Mouse (Mus musculus) testis, adult 2 months (tissue): ENCODE results near the gene Grin2a. TPM values are rescaled to one million over a fixed set of nuclear protein-coding genes. Genes with fewer than 3 reads are reported as not detected.
A peak's percentile ranks its signal among the peaks of the same experiment; 100 is the strongest.

Source experiments
- H3K27ac ChIP-seq: fragments of 200-500 bp; 2 replicates; pipeline ENCODE4 v1.5.1; 2012; ENCODE audit warnings: low read depth, low read length; ENCODE audit not compliant: control insufficient read depth, insufficient read depth
- H3K27me3 ChIP-seq: fragments of 200-500 bp; 2 replicates; pipeline ENCODE4 v1.6.1; 2012; ENCODE audit warnings: mild to moderate bottlenecking, low read length, moderate library complexity; ENCODE audit not compliant: control insufficient read depth, insufficient read depth
- H3K36me3 ChIP-seq: fragments of 200-500 bp; 2 replicates; pipeline ENCODE4 v1.6.1; 2012; ENCODE audit warnings: mild to moderate bottlenecking, low read length; ENCODE audit not compliant: control insufficient read depth, insufficient read depth
- H3K4me1 ChIP-seq: fragments of 200-500 bp; 2 replicates; pipeline ENCODE4 v1.6.1; 2012; ENCODE audit warnings: low read length; ENCODE audit not compliant: control insufficient read depth, insufficient read depth
- H3K4me3 ChIP-seq: fragments of 200-500 bp; 2 replicates; pipeline ENCODE4 v1.5.1; 2012; ENCODE audit warnings: low read depth, mild to moderate bottlenecking, low read length, moderate library complexity, mixed read lengths; ENCODE audit not compliant: control insufficient read depth
- CTCF ChIP-seq: fragments of 200-500 bp; IDR thresholded peaks from 2 replicates; pipeline ENCODE4 v1.5.1; 2012; ENCODE audit warnings: low read depth, mild to moderate bottlenecking, inconsistent platforms, low read length, moderate library complexity; ENCODE audit not compliant: control insufficient read depth, insufficient read depth, insufficient replicate concordance
- POLR2A ChIP-seq: fragments of 200-500 bp; IDR thresholded peaks from 2 replicates; pipeline ENCODE4 v1.6.1; 2012; ENCODE audit warnings: low read depth, mild to moderate bottlenecking, inconsistent platforms, low read length, moderate library complexity; ENCODE audit not compliant: control insufficient read depth
- polyA plus RNA-seq: library from polyadenylated mRNA; depleted of rRNA; stranded (reverse); fragments of >200 nt; gene quantifications from 2 replicates; pipeline ENCODE4 v1.2.3, GENCODE M21; 2012; rRNA removed

Grin2a gene
- polyA plus RNA-seq, 1 experiment, result 0.27 TPM

DNA sequence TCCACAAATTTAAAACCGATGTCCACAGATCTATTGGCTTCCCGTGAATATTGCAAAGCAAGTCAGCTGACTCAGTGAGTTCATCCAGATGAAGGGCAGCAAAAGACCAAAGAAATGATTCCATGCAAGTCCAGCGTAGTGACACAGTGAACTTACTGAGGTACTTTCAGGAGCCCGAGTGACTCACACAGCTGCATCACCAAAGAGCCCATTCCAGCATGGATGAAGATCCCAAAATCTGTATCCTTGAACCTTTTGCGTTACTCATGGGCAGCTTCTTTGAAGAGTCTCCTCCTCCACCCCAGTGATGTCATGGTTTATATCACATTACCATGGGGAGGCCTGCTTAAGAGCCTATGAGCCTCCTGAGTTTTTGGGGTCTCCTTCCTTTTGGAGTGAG is 460.2 kb downstream of the Grin2a start:
- no peaks in the 10 kb centered on the region for H3K36me3 ChIP-seq
- H3K27ac ChIP-seq, result no peak overlapping the region
- no peak for TF ChIP-seq CTCF
- no peak for TF ChIP-seq POLR2A
- no peaks in the 10 kb centered on the region for H3K4me1 ChIP-seq
- no peak overlapping the region for H3K4me3 ChIP-seq
- H3K27me3 ChIP-seq, result no peaks in the 10 kb centered on the region

DNA sequence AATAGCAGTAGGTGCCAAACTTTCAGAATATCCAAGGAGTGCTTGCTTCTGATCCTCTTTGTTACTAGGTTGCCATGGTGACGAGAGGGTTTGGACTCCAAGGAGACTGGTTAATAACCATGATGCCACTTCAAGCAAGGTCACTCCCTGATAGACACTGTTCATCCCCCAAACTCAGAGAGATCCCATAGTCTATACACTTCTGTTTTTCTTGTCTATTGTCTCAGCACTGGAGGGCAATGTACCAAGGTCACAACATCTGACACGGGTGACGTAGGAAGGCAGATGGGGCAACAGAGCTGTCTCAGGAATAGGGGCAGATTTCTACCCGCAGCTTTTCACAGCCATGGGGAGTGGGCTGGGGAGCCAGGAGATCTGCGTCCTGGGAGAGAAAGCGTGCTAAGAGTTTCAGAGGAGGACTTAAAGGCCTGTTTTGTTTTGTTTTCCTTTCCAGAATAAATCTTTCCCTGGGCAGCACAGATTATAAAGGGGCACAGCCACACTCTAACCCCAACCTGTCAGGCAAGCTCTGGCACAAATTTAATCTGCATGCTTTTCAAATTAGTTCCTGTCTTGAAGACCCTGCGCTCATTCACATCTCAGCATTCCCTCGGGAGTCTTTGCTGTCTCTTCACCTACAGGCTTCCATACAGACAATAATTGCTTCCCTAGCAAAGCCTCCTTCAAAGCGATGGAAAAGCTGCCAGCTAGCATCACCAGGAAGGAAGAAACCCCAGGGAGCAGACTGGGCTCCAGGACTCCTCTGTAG is 461.6 kb downstream of the Grin2a start:
- no peak overlapping the region for H3K27ac ChIP-seq
- H3K27me3 ChIP-seq, result no peaks in the 10 kb centered on the region
- TF ChIP-seq POLR2A, result no peak
- TF ChIP-seq CTCF, result no peak

DNA sequence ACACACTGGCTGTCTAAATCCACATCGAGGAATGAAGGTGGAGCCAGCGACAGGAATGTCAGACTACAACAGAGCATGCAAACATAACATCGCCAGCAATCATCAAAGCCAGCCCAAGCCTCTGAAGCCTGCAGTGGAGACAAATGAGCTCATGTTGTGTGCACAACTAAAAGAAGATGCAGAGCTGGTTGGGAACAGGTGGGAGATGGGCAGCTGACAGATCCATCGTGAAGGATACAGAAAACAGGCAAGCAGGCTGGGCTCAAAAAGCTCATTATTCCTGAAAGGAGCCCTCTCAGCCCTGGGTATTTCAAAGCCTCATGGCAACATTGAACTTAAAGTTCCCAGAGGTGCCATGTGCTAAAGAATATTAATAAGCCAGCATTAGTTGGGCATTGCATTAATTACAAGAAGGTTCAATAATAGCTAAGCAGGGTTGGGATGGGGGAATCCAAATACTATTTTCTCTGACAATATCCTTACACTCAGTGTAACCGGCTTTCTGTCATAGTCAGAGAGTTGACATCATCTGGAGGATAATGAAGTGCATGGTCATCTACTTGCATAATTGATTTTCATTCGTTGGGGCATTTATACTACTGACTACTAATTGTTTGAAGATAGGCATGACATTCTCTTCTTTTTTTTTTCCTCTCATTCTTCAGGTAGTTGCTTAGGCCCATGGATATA is 462.4 kb downstream of the Grin2a start:
- Histone ChIP-seq H3K4me1 (no peaks in the 10 kb centered on the region), H3K27ac (no peak overlapping the region), H3K36me3 (no peaks in the 10 kb centered on the region), H3K27me3 (no peaks in the 10 kb centered on the region), H3K4me3 (no peak overlapping the region)
- no peak for TF ChIP-seq CTCF
- no peak for TF ChIP-seq POLR2A

More for the DNA sequence above, 461.6 kb downstream of the Grin2a start:
- H3K36me3 ChIP-seq, result no peaks in the 10 kb centered on the region
- H3K4me3 ChIP-seq, result no peak overlapping the region
- H3K4me1 ChIP-seq, result no peaks in the 10 kb centered on the region

DNA sequence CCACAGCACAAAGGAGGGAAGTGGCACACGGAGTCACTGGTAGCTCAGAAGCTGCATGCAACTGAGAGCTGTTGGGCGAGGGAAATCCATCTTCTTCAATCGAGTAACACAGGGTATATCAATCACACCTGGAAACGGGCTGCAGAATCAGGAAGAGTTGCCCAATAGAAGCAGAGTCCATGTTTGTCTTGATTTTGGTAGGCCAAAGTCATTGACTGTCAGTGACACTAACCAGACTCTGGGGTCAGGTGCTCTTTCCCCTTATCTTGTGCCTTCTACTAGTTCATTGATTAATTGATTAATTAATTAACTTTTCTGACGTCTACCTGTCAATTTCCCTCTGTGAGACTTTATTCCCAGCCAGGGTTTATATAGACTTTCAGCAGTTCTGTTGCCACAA is 468.1 kb downstream of the Grin2a start:
- TF ChIP-seq CTCF, result no peak
- no peak for TF ChIP-seq POLR2A
- no peak overlapping the region for H3K4me3 ChIP-seq
- no peak overlapping the region for H3K27ac ChIP-seq
- no peaks in the 10 kb centered on the region for H3K36me3 ChIP-seq
- H3K27me3 ChIP-seq, result no peaks in the 10 kb centered on the region
- no peaks in the 10 kb centered on the region for H3K4me1 ChIP-seq

DNA sequence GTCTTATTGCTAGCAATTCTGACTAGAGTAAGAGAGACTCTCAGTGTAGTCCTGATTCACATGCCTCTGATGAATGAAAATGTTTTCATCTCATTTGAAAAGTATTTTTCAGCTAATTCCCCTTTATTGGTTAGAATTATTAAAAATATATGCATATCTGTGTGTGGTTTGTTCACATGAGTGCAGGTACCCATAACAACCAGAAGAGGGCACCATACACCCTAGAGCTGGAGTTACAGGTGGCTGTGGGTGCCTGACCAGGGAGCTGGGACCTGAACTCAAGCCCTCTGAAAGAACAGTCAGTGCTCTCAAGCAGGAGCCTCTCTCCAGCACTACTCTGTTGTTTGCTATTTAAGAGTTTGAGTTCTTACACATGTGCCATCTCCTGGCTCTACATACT is 472.0 kb downstream of the Grin2a start:
- no peaks in the 10 kb centered on the region for H3K27me3 ChIP-seq
- TF ChIP-seq POLR2A (no peak), CTCF (peak; percentile 27; the same call in 1 of the 2 replicates)
- H3K4me1 ChIP-seq, result no peaks in the 10 kb centered on the region
- H3K36me3 ChIP-seq, result no peaks in the 10 kb centered on the region
- no peak overlapping the region for H3K4me3 ChIP-seq
- no peak overlapping the region for H3K27ac ChIP-seq

Other genes with a start within 250 kb of the Grin2a start
- gene Rpl39l, start 174.7 kb upstream of the Grin2a start, polyA plus RNA-seq, result 325 and 332 TPM in 2 replicates
- gene Atf7ip2, start 197.2 kb upstream of the Grin2a start, polyA plus RNA-seq, result 7.4 and 8.2 TPM in 2 replicates